Mouse (Mus musculus) heart, postnatal 0 days (tissue): ENCODE measurements around the gene Cotl1. TPM values are rescaled to one million over a fixed set of nuclear protein-coding genes. Genes with fewer than 3 reads are reported as not detected.

ENCODE experiments used
- ATAC-seq: fragments of 200-750 bp; cut with Nextera tagmentation; 2 replicates; pipeline ENCODE4 v1.8.0; 2017; ENCODE audit warnings: low read depth, moderate number of reproducible peaks, moderate library complexity; ENCODE audit not compliant: insufficient read depth
- DNase-seq: peaks from one replicate; pipeline ENCODE4 v3.0.0-alpha.2; 2016; ENCODE audit warnings: low spot score
- H3K27ac ChIP-seq: fragments of 300-500 bp; sonication (generic); 2 replicates; pipeline ENCODE4 v1.5.1; 2014; ENCODE audit warnings: low read depth, mild to moderate bottlenecking
- H3K27me3 ChIP-seq: fragments of 300-500 bp; sonication (generic); 2 replicates; pipeline ENCODE4 v1.6.1; 2014; ENCODE audit warnings: low read length, mixed read lengths; ENCODE audit not compliant: control insufficient read depth, insufficient read depth
- H3K36me3 ChIP-seq: fragments of 300-500 bp; sonication (generic); replicated peaks from 2 replicates; pipeline ENCODE4 v1.6.1; 2014; ENCODE audit warnings: low read length, mixed read lengths; ENCODE audit not compliant: control insufficient read depth, insufficient read depth
- H3K4me1 ChIP-seq: fragments of 300-500 bp; sonication (generic); 2 replicates; pipeline ENCODE4 v1.6.1; 2014; ENCODE audit warnings: antibody characterized with exemption; ENCODE audit not compliant: control insufficient read depth, insufficient read depth
- H3K4me2 ChIP-seq: fragments of 300-500 bp; sonication (generic); 2 replicates; pipeline ENCODE4 v1.6.1; 2014; ENCODE audit warnings: low read depth, mild to moderate bottlenecking, low read length, moderate library complexity
- H3K4me3 ChIP-seq: fragments of 300-500 bp; sonication (generic); 2 replicates; pipeline ENCODE4 v1.5.1; 2014; ENCODE audit warnings: low read depth, low read length
- H3K9ac ChIP-seq: fragments of 300-500 bp; sonication (generic); replicated peaks from 2 replicates; pipeline ENCODE4 v1.6.1; 2014; ENCODE audit warnings: low read depth, low read length, mixed read lengths
- H3K9me3 ChIP-seq: fragments of 300-500 bp; sonication (generic); replicated peaks from 2 replicates; pipeline ENCODE4 v1.6.1; 2016; ENCODE audit warnings: low read length; ENCODE audit not compliant: control insufficient read depth
- CTCF ChIP-seq: IDR thresholded peaks from 2 replicates; pipeline ENCODE4 v1.5.1; 2016; ENCODE audit warnings: antibody characterized with exemption, control low read depth, low read depth
- EP300 ChIP-seq: IDR thresholded peaks from 2 replicates; pipeline ENCODE4 v1.6.1; 2016; ENCODE audit warnings: antibody characterized with exemption, low read depth
- WGBS: fragments of 180-500 bp; shearing (Covaris S2); extraction: QIAGEN DNeasy Blood & Tissue Kit; methylation state at CpG from one replicate; pipeline ENCODE4 v1.1.7; 2014; 5-methylcytosine and 5-hydroxymethylcytosine counted together
- polyA plus RNA-seq: library from polyadenylated mRNA; unstranded; fragments of >200 nt; fragmentation: Nextera tagmentation; extraction: Ambion mirVana; gene quantifications from 2 replicates; pipeline ENCODE4 v1.2.1, GENCODE M21; 2015
- total RNA-seq: library from RNA; depleted of rRNA; stranded (reverse); fragments of >200 nt; gene quantifications from 2 replicates; pipeline ENCODE4 v1.2.3, GENCODE M21; 2014; ENCODE audit warnings: low replicate concordance

Gene Cotl1
- total and polyA plus RNA-seq, 2 experiments from 2014 or later = 15.4 to 28.3 TPM

GRCm38 (mm10) chr8:119788607-119789381 lies 51.5 kb downstream of the Cotl1 start:
- Histone ChIP-seq H3K27ac (no peak overlapping the region), H3K9ac (no peak overlapping the region), H3K27me3 (0 out of 2 replicates have a peak, but pooled peaks cover 3% of the 10 kb centered on the region), H3K4me3 (no peak overlapping the region), H3K36me3 (no peaks in the 10 kb centered on the region), H3K4me2 (no peak overlapping the region), H3K9me3 (no peaks in the 10 kb centered on the region), H3K4me1 (no peaks in the 10 kb centered on the region)
- DNase-seq (no peak), ATAC-seq (no peak)
- TF ChIP-seq EP300 = no peak
- no peak for TF ChIP-seq CTCF
- WGBS = 74% methylated on average over 9 of the region's 9 CpGs

- no peaks in the 10 kb centered on the region for H3K36me3 ChIP-seq
- H3K27ac ChIP-seq = no peak overlapping the region
- no peak overlapping the region for H3K9ac ChIP-seq
- H3K27me3 ChIP-seq = 0 out of 2 replicates have a peak, but pooled peaks cover 3% of the 10 kb centered on the region
- no peak overlapping the region for H3K4me2 ChIP-seq
- no peaks in the 10 kb centered on the region for H3K4me1 ChIP-seq
- WGBS = 38% methylated on average over 4 of the region's 4 CpGs
- DNase-seq (no peak), ATAC-seq (no peak)
- H3K4me3 ChIP-seq = no peak overlapping the region
- H3K9me3 ChIP-seq = no peaks in the 10 kb centered on the region
- no peak for TF ChIP-seq EP300
- no peak for TF ChIP-seq CTCF
Observed at GRCm38 (mm10) chr8:119787341-119787740, 53.0 kb downstream of the Cotl1 start.

- no peak overlapping the region for H3K4me3 ChIP-seq
- no peak overlapping the region for H3K27ac ChIP-seq
- H3K4me1 ChIP-seq = no peaks in the 10 kb centered on the region
- TF ChIP-seq EP300 = no peak
- no peak for TF ChIP-seq CTCF
- no peak overlapping the region for H3K9ac ChIP-seq
- H3K36me3 ChIP-seq = no peaks in the 10 kb centered on the region
- 0 out of 2 replicates have a peak, but pooled peaks cover 3% of the 10 kb centered on the region for H3K27me3 ChIP-seq
- no peaks in the 10 kb centered on the region for H3K9me3 ChIP-seq
- ATAC-seq = no peak
- DNase-seq = no peak
- H3K4me2 ChIP-seq = no peak overlapping the region
- 51% methylated on average over 3 of the region's 3 CpGs for WGBS
Observed at GRCm38 (mm10) chr8:119786871-119787270, 53.5 kb downstream of the Cotl1 start.

GRCm38 (mm10) chr8:119785764-119786405 lies 54.5 kb downstream of the Cotl1 start:
- Histone ChIP-seq H3K4me2 (no peak overlapping the region), H3K36me3 (no peaks in the 10 kb centered on the region), H3K9ac (no peak overlapping the region), H3K27me3 (0 out of 2 replicates have a peak, but pooled peaks cover 3% of the 10 kb centered on the region), H3K27ac (no peak overlapping the region), H3K4me1 (no peaks in the 10 kb centered on the region), H3K9me3 (no peaks in the 10 kb centered on the region), H3K4me3 (no peak overlapping the region)
- ATAC-seq (no peak), DNase-seq (no peak)
- 67% methylated on average over 18 of the region's 18 CpGs for WGBS
- TF ChIP-seq EP300 (no peak), CTCF (no peak)

- ATAC-seq (no peak), DNase-seq (no peak)
- Histone ChIP-seq H3K27me3 (peaks cover 3% of the 10 kb centered on the region; the same call in 1 of the 2 replicates), H3K36me3 (no peaks in the 10 kb centered on the region), H3K4me2 (no peak overlapping the region), H3K9me3 (no peaks in the 10 kb centered on the region), H3K4me3 (no peak overlapping the region), H3K9ac (no peak overlapping the region), H3K4me1 (no peaks in the 10 kb centered on the region), H3K27ac (no peak overlapping the region)
- TF ChIP-seq EP300 (no peak), CTCF (no peak)
- 77% methylated on average over 7 of the region's 7 CpGs for WGBS
Observed at GRCm38 (mm10) chr8:119784676-119785075, 55.7 kb downstream of the Cotl1 start.
